Mouse (Mus musculus) lung, postnatal 36 days (tissue): Measurements from ENCODE around the gene Gm14295.
"Not testable (repeated sequence)": the region's sequence is repeated elsewhere in the genome, so short reads cannot be mapped to it uniquely, and the experiment has no call there.

Experiments
- DNase-seq: peaks from one replicate; pipeline ENCODE4 v3.0.0; 2022; ENCODE audit warnings: mixed read lengths

Gm14295 gene

GRCm38 (mm10) chr2:176798312-176798711 is at the start of gene Gm14295:
Gene Gm14295 (plus strand): TSS chr2:176798612.
- DNase-seq: not testable (repeated sequence)

- DNase-seq: not testable (repeated sequence)
Measured at GRCm38 (mm10) chr2:176798785-176799184, 373 bp downstream of the Gm14295 start.

GRCm38 (mm10) chr2:176830840-176831239 is 32.4 kb downstream of the Gm14295 start, which contains the start of gene Gm14408:
Gene Gm14408 (plus strand): TSS chr2:176831140.
- DNase-seq: not testable (repeated sequence)
